Mouse (Mus musculus) intestine, embryonic 14.5 days (tissue): Measurements from ENCODE around the gene Ankdd1b. TPM values are rescaled to one million over a fixed set of nuclear protein-coding genes. Genes with fewer than 3 reads are reported as not detected.

Source experiments
- ATAC-seq: fragments of 200-750 bp; cut with Nextera tagmentation; replicated peaks from 2 replicates; pipeline ENCODE4 v1.8.0; 2017; ENCODE audit warnings: low read depth, moderate number of reproducible peaks, moderate TSS enrichment, moderate library complexity; ENCODE audit not compliant: low FRiP score, low TSS enrichment
- DNase-seq: peaks from one replicate; pipeline ENCODE4 v3.0.0-alpha.2; 2018; ENCODE audit warnings: low spot score
- H3K27ac ChIP-seq: fragments of 300-500 bp; sonication (generic); 2 replicates; pipeline ENCODE4 v1.5.1; 2014; ENCODE audit warnings: low read depth, mild to moderate bottlenecking, control low read depth
- H3K27me3 ChIP-seq: fragments of 300-500 bp; sonication (generic); replicated peaks from 2 replicates; pipeline ENCODE4 v1.6.1; 2014; ENCODE audit warnings: low read length, control low read depth; ENCODE audit not compliant: control insufficient read depth, insufficient read depth
- H3K36me3 ChIP-seq: fragments of 300-500 bp; sonication (generic); 2 replicates; pipeline ENCODE4 v1.6.1; 2014; ENCODE audit warnings: low read length, control low read depth; ENCODE audit not compliant: control insufficient read depth, insufficient read depth
- H3K4me1 ChIP-seq: fragments of 300-500 bp; sonication (generic); replicated peaks from 2 replicates; pipeline ENCODE4 v1.6.1; 2014; ENCODE audit warnings: low read length, control low read depth, mixed read lengths; ENCODE audit not compliant: control insufficient read depth, insufficient read depth
- H3K4me2 ChIP-seq: fragments of 300-500 bp; sonication (generic); 2 replicates; pipeline ENCODE4 v1.6.1; 2014; ENCODE audit warnings: low read length
- H3K4me3 ChIP-seq: fragments of 300-500 bp; sonication (generic); 2 replicates; pipeline ENCODE4 v1.5.1; 2014; ENCODE audit warnings: low read depth, low read length, control low read depth, mixed read lengths
- H3K9ac ChIP-seq: fragments of 300-500 bp; sonication (generic); 2 replicates; pipeline ENCODE4 v1.6.1; 2014; ENCODE audit warnings: mild to moderate bottlenecking, low read length
- H3K9me3 ChIP-seq: fragments of 300-500 bp; sonication (generic); 2 replicates; pipeline ENCODE4 v1.6.1; 2016; ENCODE audit warnings: low read length, control low read depth; ENCODE audit not compliant: control insufficient read depth
- WGBS: fragments of 180-500 bp; shearing (Covaris S2); extraction: QIAGEN DNeasy Blood & Tissue Kit; methylation state at CpG from one replicate; pipeline ENCODE4 v1.1.7; 2014; 5-methylcytosine and 5-hydroxymethylcytosine counted together
- polyA plus RNA-seq: library from polyadenylated mRNA; unstranded; fragments of >200 nt; fragmentation: Nextera tagmentation; extraction: Ambion mirVana; gene quantifications from 2 replicates; pipeline ENCODE4 v1.2.1, GENCODE M21; 2014

Gene Ankdd1b
- polyA plus RNA-seq, 1 experiment from 2014 or later: 0.23 TPM

DNA sequence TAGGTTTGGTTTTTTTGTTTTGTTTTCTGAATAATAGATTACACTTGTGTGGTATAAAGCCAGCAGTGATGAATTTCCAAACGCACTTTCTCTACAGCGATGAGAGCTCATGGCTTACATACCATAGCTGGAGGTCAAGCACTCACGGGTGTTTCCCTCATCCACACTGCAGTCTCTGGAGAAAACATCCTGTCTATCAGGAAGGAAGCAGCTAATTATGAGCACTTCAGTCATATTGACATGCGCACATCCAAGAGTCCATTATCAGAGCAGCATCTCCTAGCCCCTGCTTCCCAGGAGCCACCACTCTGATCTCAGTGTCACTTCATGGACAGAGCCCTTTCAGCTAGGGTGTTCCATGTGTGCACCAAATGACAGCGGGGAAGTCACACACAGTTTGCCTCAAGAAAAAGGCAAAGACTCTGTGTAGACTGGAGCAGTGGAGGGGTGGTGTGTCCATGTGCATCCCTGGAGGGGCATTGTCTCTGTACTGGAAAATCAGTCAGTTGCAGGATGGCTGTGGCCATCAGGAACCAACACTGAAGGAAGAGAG, 53.7 kb downstream of the Ankdd1b start:
- Histone ChIP-seq H3K27ac (no peak overlapping the region), H3K4me3 (no peak overlapping the region), H3K9ac (no peak overlapping the region), H3K27me3 (no peaks in the 10 kb centered on the region), H3K4me1 (no peaks in the 10 kb centered on the region), H3K4me2 (no peak overlapping the region), H3K36me3 (peaks cover 51% of the 10 kb centered on the region), H3K9me3 (no peaks in the 10 kb centered on the region)
- DNase-seq: no peak
- no peak for ATAC-seq
- 82% methylated on average over 5 of the region's 5 CpGs for WGBS

DNA sequence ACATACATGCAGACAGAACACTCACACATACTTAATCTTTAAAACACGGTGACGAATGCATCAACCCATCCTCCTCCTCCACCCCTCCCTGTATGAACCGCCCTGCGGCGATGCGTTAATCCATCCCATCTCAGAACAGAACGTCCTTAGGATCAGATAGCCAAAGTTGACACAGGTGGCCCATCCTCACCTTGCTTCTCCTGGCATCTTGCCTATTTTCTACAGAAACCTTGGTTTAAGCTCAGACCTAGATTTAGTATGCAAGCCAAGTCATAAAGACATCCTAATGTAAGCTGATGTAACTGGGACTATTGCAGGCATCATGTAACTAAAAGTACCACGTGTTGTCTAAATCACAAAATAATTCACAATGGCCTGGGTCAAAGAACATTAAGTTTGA, 54.6 kb downstream of the Ankdd1b start:
- Histone ChIP-seq H3K9ac (no peak overlapping the region), H3K4me2 (no peak overlapping the region), H3K4me3 (no peak overlapping the region), H3K27me3 (no peaks in the 10 kb centered on the region), H3K36me3 (peaks cover 58% of the 10 kb centered on the region), H3K27ac (no peak overlapping the region), H3K9me3 (no peaks in the 10 kb centered on the region), H3K4me1 (no peaks in the 10 kb centered on the region)
- 92% methylated on average over 8 of the region's 8 CpGs for WGBS
- no peak for ATAC-seq
- DNase-seq: no peak

DNA sequence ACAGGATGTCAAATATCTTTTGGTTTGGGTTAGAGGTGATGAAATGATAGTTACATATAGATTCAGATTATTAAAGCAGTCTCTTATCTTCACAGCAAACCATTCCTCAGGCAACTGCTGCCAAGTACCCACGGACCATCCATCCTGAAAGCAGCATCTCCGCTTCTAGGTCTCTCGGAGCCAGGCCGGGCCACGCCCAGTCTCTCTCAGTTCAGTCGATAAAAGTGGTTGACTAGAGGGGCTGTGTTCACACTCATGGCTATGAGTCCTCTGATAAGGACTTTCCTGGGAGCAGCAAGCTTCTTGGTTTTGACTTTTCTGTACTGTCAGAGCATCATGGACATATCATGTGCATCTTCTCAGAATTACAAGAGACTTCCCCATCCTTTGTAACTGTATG, 56.6 kb downstream of the Ankdd1b start:
- Histone ChIP-seq H3K4me1 (no peaks in the 10 kb centered on the region), H3K9ac (no peak overlapping the region), H3K9me3 (no peaks in the 10 kb centered on the region), H3K4me3 (no peak overlapping the region), H3K27ac (no peak overlapping the region), H3K4me2 (no peak overlapping the region), H3K36me3 (peaks cover 74% of the 10 kb centered on the region), H3K27me3 (no peaks in the 10 kb centered on the region)
- ATAC-seq (no peak), DNase-seq (no peak)
- WGBS: 87% methylated on average over 6 of the region's 6 CpGs

GRCm38 (mm10) chr13:96408786-96409185, 62.2 kb downstream of the Ankdd1b start:
- WGBS: 95% methylated on average over 1 of the region's 1 CpGs
- Histone ChIP-seq H3K9ac (no peak overlapping the region), H3K27ac (no peak overlapping the region), H3K4me3 (no peak overlapping the region), H3K4me1 (no peaks in the 10 kb centered on the region), H3K9me3 (no peaks in the 10 kb centered on the region), H3K36me3 (peaks cover 78% of the 10 kb centered on the region), H3K4me2 (no peak overlapping the region), H3K27me3 (no peaks in the 10 kb centered on the region)
- ATAC-seq: no peak
- no peak for DNase-seq

- Histone ChIP-seq H3K36me3 (peaks cover 77% of the 10 kb centered on the region), H3K4me2 (no peak overlapping the region), H3K9ac (no peak overlapping the region), H3K4me3 (no peak overlapping the region), H3K27me3 (no peaks in the 10 kb centered on the region), H3K4me1 (no peaks in the 10 kb centered on the region), H3K27ac (no peak overlapping the region), H3K9me3 (no peaks in the 10 kb centered on the region)
- DNase-seq: peak; percentile 74
- whole genome bisulfite sequencing: 81% methylated on average over 4 of the region's 4 CpGs
- 0 out of 2 replicates have a peak, but pooled peaks have one; percentile 55 for ATAC-seq
Observed at GRCm38 (mm10) chr13:96407040-96407439, 64.0 kb downstream of the Ankdd1b start.

DNA sequence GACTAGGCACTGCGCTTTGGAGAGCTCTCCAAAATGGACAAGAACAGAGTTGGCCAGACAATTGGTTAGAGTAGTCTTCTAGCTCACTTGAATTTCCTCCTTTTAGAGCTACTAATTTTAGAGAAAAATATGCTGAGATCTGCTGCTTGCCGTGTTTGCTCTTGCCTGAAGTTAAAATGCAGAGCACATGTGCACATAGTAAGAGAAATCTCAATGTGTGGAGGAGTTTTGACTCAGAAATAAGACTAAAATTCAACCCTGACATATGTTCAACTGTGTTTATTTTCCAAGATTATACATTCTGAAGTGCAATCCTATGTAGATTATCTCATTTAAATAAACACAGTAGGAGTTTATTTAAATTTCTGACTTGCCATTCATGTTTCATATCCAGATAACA, 65.5 kb downstream of the Ankdd1b start:
- Histone ChIP-seq H3K9ac (no peak overlapping the region), H3K36me3 (peaks cover 76% of the 10 kb centered on the region), H3K4me1 (no peaks in the 10 kb centered on the region), H3K27ac (no peak overlapping the region), H3K27me3 (no peaks in the 10 kb centered on the region), H3K4me2 (no peak overlapping the region), H3K9me3 (no peaks in the 10 kb centered on the region), H3K4me3 (no peak overlapping the region)
- DNase-seq (no peak), ATAC-seq (no peak)
- 86% methylated on average over 2 of the region's 2 CpGs for WGBS

GRCm38 (mm10) chr13:96401251-96401650, 69.7 kb downstream of the Ankdd1b start:
- Histone ChIP-seq H3K4me3 (no peak overlapping the region), H3K36me3 (peaks cover 96% of the 10 kb centered on the region), H3K9ac (no peak overlapping the region), H3K4me1 (no peaks in the 10 kb centered on the region), H3K27me3 (no peaks in the 10 kb centered on the region), H3K9me3 (no peaks in the 10 kb centered on the region), H3K27ac (no peak overlapping the region), H3K4me2 (no peak overlapping the region)
- ATAC-seq: no peak
- DNase-seq: no peak
- WGBS: 92% methylated on average over 5 of the region's 5 CpGs

GRCm38 (mm10) chr13:96389301-96389700, 81.7 kb downstream of the Ankdd1b start:
- WGBS: 28% methylated on average over 2 of the region's 2 CpGs
- H3K9me3 ChIP-seq: no peaks in the 10 kb centered on the region
- no peak overlapping the region for H3K27ac ChIP-seq
- H3K4me1 ChIP-seq: peaks cover 9% of the 10 kb centered on the region
- peak overlapping the region; percentile 82 for H3K4me3 ChIP-seq
- DNase-seq (no peak), ATAC-seq (no peak)
- peaks cover 44% of the 10 kb centered on the region for H3K36me3 ChIP-seq
- H3K9ac ChIP-seq: peak overlapping the region; percentile 72
- H3K4me2 ChIP-seq: peak overlapping the region; percentile 76
- H3K27me3 ChIP-seq: no peaks in the 10 kb centered on the region
